Mouse (Mus musculus) embryonic fibroblast, embryonic 13.5 days (primary cell): ENCODE measurements at regions not wholly inside any gene's neighbourhood (a gene's known extent, or its start where the extent isn't known, plus 50 kb on each side); places are given as distances from the start of the nearest gene placed in this dataset.

Source experiments
- CTCF ChIP-seq: IDR thresholded peaks from 2 replicates; pipeline ENCODE4 v1.5.1; 2011; ENCODE audit warnings: mild to moderate bottlenecking, control low read depth, low read length, moderate library complexity, borderline replicate concordance; ENCODE audit not compliant: insufficient read depth
- POLR2A ChIP-seq: IDR thresholded peaks from 2 replicates; pipeline ENCODE4 v1.6.1; 2011; ENCODE audit warnings: low read depth, mild to moderate bottlenecking, control low read depth, low read length, moderate library complexity

DNA sequence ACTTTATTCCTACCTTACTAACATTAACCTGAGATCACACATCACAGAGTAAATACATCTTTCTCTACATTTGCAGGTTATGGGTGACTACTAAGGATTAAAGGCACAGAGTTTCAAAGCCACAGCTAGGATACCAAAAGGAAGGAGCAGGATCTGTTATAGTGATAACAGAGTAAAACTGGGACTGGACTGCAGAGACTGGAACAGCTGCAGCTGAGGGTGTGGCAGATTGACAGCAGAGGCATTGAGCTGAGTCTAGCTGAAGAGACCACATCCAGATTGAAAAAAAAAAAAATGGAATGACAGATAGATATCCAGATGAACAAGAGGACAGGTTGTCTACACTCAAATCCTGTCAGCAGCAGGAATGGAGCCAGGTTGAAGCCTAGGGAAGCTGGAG, 301.1 kb downstream of the Irs2 start:
- TF ChIP-seq POLR2A (no peak), CTCF (no peak)
